Mouse (Mus musculus) intestine, embryonic 14.5 days (tissue): ENCODE data around the gene Timeless. TPM values are rescaled to one million over a fixed set of nuclear protein-coding genes. Genes with fewer than 3 reads are reported as not detected.
A peak's percentile ranks its signal among the peaks of the same experiment; 100 is the strongest.
"Not testable (repeated sequence)": the region's sequence is repeated elsewhere in the genome, so short reads cannot be mapped to it uniquely, and the experiment has no call there.

Experiments
- ATAC-seq: fragments of 200-750 bp; cut with Nextera tagmentation; replicated peaks from 2 replicates; pipeline ENCODE4 v1.8.0; 2017; ENCODE audit warnings: low read depth, moderate number of reproducible peaks, moderate TSS enrichment, moderate library complexity; ENCODE audit not compliant: low FRiP score, low TSS enrichment
- DNase-seq: peaks from one replicate; pipeline ENCODE4 v3.0.0-alpha.2; 2018; ENCODE audit warnings: low spot score
- H3K27ac ChIP-seq: fragments of 300-500 bp; sonication (generic); 2 replicates; pipeline ENCODE4 v1.5.1; 2014; ENCODE audit warnings: low read depth, mild to moderate bottlenecking, control low read depth
- H3K27me3 ChIP-seq: fragments of 300-500 bp; sonication (generic); replicated peaks from 2 replicates; pipeline ENCODE4 v1.6.1; 2014; ENCODE audit warnings: low read length, control low read depth; ENCODE audit not compliant: control insufficient read depth, insufficient read depth
- H3K36me3 ChIP-seq: fragments of 300-500 bp; sonication (generic); 2 replicates; pipeline ENCODE4 v1.6.1; 2014; ENCODE audit warnings: low read length, control low read depth; ENCODE audit not compliant: control insufficient read depth, insufficient read depth
- H3K4me1 ChIP-seq: fragments of 300-500 bp; sonication (generic); replicated peaks from 2 replicates; pipeline ENCODE4 v1.6.1; 2014; ENCODE audit warnings: low read length, control low read depth, mixed read lengths; ENCODE audit not compliant: control insufficient read depth, insufficient read depth
- H3K4me2 ChIP-seq: fragments of 300-500 bp; sonication (generic); 2 replicates; pipeline ENCODE4 v1.6.1; 2014; ENCODE audit warnings: low read length
- H3K4me3 ChIP-seq: fragments of 300-500 bp; sonication (generic); 2 replicates; pipeline ENCODE4 v1.5.1; 2014; ENCODE audit warnings: low read depth, low read length, control low read depth, mixed read lengths
- H3K9ac ChIP-seq: fragments of 300-500 bp; sonication (generic); 2 replicates; pipeline ENCODE4 v1.6.1; 2014; ENCODE audit warnings: mild to moderate bottlenecking, low read length
- H3K9me3 ChIP-seq: fragments of 300-500 bp; sonication (generic); 2 replicates; pipeline ENCODE4 v1.6.1; 2016; ENCODE audit warnings: low read length, control low read depth; ENCODE audit not compliant: control insufficient read depth
- WGBS: fragments of 180-500 bp; shearing (Covaris S2); extraction: QIAGEN DNeasy Blood & Tissue Kit; methylation state at CpG from one replicate; pipeline ENCODE4 v1.1.7; 2014; 5-methylcytosine and 5-hydroxymethylcytosine counted together
- polyA plus RNA-seq: library from polyadenylated mRNA; unstranded; fragments of >200 nt; fragmentation: Nextera tagmentation; extraction: Ambion mirVana; gene quantifications from 2 replicates; pipeline ENCODE4 v1.2.1, GENCODE M21; 2014

The Timeless gene
- polyA plus RNA-seq, 1 experiment from 2014 or later = 59.5 TPM

DNA sequence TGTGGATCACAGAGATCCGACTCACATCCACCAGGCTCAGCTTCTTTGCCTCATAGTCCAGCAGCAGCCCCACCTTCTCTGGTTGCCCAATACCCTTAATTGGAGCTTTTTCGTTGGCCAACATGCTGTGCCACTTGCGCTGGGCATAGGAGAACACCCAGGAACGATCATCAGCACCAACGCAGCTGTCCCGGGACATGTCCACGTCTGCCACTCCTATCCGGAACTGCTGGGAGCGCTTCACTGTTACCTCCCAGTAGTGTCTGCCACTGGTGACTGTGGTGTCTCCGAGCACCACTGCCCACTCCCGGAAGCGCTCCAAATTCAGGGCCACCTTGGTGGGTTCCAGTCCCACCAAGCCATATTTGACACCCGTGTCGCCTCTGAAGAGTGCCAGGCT, 20.9 kb upstream of the Timeless start:
- Histone ChIP-seq H3K4me2 (peak overlapping the region; percentile 95), H3K4me3 (peak overlapping the region; percentile 76), H3K9ac (peak overlapping the region; percentile 59), H3K36me3 (peaks cover 6% of the 10 kb centered on the region; the same call in 1 of the 2 replicates), H3K9me3 (no peaks in the 10 kb centered on the region), H3K27me3 (0 out of 2 replicates have a peak, but pooled peaks cover 11% of the 10 kb centered on the region), H3K27ac (no peak overlapping the region), H3K4me1 (peaks cover 6% of the 10 kb centered on the region)
- 24% methylated on average over 14 of the region's 14 CpGs for WGBS
- no peak for DNase-seq
- no peak; the same call in 1 of the 2 replicates for ATAC-seq

DNA sequence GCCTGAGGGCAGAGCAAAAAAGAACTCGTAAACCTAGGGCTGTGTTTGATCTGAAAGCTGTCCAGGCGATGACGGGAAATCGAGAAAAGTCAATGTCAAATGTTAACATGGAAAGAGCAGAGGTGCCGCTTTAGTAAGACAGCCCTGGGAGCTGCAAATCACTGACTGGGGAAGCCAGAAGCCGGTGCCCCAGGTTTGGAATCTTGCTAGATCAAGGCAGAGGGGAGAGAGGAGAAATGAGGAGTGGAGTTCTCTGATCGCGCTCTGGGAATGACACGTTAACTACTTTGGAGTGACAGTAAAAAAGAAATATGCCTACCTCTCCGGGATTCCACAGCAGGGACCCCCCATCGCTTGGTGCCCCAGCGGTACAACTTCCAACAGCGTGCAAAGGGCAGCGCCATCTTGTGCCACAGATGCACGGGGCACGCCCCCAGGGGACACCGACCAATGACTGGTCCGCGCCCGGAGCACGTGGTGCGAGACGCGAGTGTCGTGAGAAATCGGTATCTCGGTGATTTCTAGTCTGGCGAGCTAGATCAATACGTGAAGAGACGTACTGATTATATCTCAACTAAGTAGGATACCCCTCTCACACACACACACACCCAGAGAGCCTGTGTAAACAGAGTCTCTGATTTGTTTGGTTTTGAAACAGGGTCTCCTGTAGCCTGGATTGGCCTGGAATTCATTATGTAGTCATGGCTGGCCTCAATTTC, 20.3 kb upstream of the Timeless start, which contains the start of gene Spryd4:
Gene Spryd4, minus strand, starts transcription at position 418 of the 719 bp plus-strand sequence.
- H3K4me2 ChIP-seq = peak within 1 kb of the TSS; percentile 95
- H3K27ac ChIP-seq = peak within 1 kb of the TSS; percentile 51; the same call in 1 of the 2 replicates
- no peaks in the 10 kb centered on the region for H3K9me3 ChIP-seq
- H3K4me1 ChIP-seq = peaks cover 6% of the 10 kb centered on the region
- ATAC-seq (peak; percentile 94), DNase-seq (peak; percentile 94)
- under 1% methylated on average over 30 of the region's 30 CpGs for WGBS
- H3K9ac ChIP-seq = peak within 1 kb of the TSS; percentile 59
- peaks cover 6% of the 10 kb centered on the region; the same call in 1 of the 2 replicates for H3K36me3 ChIP-seq
- 0 out of 2 replicates have a peak, but pooled peaks cover 11% of the 10 kb centered on the region for H3K27me3 ChIP-seq
- peak within 1 kb of the TSS; percentile 76 for H3K4me3 ChIP-seq

DNA sequence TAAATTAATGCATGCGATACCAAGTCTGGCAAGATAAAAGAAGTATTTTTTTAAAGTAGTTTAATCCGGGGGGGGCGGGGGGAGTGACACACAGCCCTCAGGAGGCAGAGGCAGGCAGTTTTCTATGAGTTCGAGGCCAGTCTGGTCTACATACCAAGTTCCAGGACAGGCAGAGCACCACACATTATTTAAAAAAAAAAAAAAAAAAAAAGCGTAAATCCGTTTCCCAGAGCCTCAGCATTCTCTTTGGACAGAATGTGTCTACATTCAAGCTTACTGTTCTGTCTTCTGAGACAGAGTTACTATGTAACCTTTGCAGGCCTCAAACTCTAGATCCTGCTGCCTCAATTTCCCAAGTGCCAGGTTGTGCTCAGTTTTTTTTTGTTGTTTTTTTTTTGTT, 19.7 kb upstream of the Timeless start:
- 36% methylated on average over 6 of the region's 6 CpGs for WGBS
- Histone ChIP-seq H3K9me3 (no peaks in the 10 kb centered on the region), H3K4me3 (peak overlapping the region; percentile 76), H3K4me2 (peak overlapping the region; percentile 95), H3K27ac (peak overlapping the region; percentile 51; the same call in 1 of the 2 replicates), H3K9ac (no peak overlapping the region), H3K27me3 (0 out of 2 replicates have a peak, but pooled peaks cover 11% of the 10 kb centered on the region), H3K4me1 (peaks cover 6% of the 10 kb centered on the region), H3K36me3 (0 out of 2 replicates have a peak, but pooled peaks cover 6% of the 10 kb centered on the region)
- no peak for DNase-seq
- ATAC-seq = no peak

DNA sequence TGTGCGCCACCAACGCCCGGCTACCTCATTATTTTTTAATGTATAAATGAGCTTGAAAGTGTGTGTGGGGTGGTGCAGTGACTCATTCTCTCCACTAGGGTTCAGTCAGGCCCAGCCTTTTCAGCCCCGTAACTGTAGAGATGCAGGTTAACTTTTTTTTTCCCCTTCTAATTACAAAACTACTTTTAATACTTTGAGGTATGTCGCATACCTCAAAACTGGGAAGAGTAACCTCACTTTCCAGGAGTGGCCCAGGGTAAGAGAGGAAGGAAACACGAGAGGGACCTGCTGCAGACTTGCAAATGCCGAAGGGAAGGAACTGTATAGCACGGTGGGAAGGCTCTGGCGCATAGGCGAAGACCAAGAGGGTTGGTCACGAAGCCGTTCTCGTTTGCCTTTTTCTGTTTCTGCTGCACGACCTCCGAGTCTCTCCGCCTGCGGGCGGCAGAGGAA, 19.0 kb upstream of the Timeless start:
- peak; percentile 77 for DNase-seq
- peaks cover 6% of the 10 kb centered on the region for H3K4me1 ChIP-seq
- H3K4me3 ChIP-seq = peak overlapping the region; percentile 34
- H3K9me3 ChIP-seq = no peaks in the 10 kb centered on the region
- H3K27ac ChIP-seq = no peak overlapping the region
- ATAC-seq = peak; percentile 60; the same call in 1 of the 2 replicates
- 0 out of 2 replicates have a peak, but pooled peaks cover 6% of the 10 kb centered on the region for H3K36me3 ChIP-seq
- 0 out of 2 replicates have a peak, but pooled peaks cover 11% of the 10 kb centered on the region for H3K27me3 ChIP-seq
- H3K9ac ChIP-seq = peak overlapping the region; percentile 32
- 3% methylated on average over 18 of the region's 18 CpGs for WGBS
- peak overlapping the region; percentile 57 for H3K4me2 ChIP-seq

DNA sequence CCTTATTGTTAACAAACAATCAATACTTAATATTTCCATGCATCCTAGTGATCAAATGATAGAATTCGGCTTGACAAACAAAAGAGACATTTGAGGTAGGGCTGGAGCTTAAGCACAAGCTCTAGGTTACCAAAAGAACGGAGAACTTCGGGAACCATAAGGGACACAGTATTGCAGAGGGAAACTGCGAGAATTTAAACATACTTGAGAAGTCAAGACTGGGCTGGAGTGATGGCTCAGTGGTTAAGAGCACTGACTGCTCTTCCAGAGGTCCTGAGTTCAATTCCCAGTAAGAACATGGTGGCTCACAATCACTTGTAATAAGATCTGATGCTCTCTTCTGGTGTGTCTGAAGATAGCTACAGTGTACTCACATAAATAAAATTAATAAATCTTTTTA, 17.8 kb upstream of the Timeless start:
- not testable (repeated sequence) for ATAC-seq, H3K9ac ChIP-seq, H3K4me2 ChIP-seq, H3K4me1 ChIP-seq, H3K27ac ChIP-seq, H3K9me3 ChIP-seq, H3K36me3 ChIP-seq, DNase-seq, H3K4me3 ChIP-seq
- H3K27me3 ChIP-seq = 0 out of 2 replicates have a peak, but pooled peaks cover 11% of the 10 kb centered on the region
- WGBS = 84% methylated on average over 4 of the region's 4 CpGs

DNA sequence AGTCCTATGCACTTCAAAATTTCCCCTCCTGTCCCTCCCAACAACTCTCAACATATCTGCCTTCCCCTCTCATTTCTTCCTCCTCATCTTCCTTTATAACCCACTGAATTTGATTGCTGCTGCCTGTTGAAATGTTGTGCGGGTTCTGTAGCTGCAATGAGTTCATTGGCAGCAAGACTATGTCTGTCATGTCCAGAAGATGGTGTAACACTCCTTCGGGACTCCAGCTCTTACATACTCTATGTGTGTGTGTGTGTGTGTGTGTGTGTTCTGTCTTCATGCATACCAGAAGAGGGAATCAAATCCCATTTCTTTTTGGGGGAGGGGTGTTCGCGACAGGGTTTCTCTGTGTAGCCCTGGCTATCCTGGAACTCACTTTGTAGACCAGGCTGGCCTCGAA, 16.9 kb upstream of the Timeless start:
- peaks cover 6% of the 10 kb centered on the region for H3K4me1 ChIP-seq
- no peaks in the 10 kb centered on the region for H3K9me3 ChIP-seq
- H3K4me2 ChIP-seq = no peak overlapping the region
- no peak for DNase-seq
- no peak overlapping the region for H3K9ac ChIP-seq
- no peaks in the 10 kb centered on the region for H3K36me3 ChIP-seq
- H3K4me3 ChIP-seq = no peak overlapping the region
- no peak overlapping the region for H3K27ac ChIP-seq
- ATAC-seq = no peak
- WGBS = 84% methylated on average over 5 of the region's 5 CpGs
- 0 out of 2 replicates have a peak, but pooled peaks cover 11% of the 10 kb centered on the region for H3K27me3 ChIP-seq

DNA sequence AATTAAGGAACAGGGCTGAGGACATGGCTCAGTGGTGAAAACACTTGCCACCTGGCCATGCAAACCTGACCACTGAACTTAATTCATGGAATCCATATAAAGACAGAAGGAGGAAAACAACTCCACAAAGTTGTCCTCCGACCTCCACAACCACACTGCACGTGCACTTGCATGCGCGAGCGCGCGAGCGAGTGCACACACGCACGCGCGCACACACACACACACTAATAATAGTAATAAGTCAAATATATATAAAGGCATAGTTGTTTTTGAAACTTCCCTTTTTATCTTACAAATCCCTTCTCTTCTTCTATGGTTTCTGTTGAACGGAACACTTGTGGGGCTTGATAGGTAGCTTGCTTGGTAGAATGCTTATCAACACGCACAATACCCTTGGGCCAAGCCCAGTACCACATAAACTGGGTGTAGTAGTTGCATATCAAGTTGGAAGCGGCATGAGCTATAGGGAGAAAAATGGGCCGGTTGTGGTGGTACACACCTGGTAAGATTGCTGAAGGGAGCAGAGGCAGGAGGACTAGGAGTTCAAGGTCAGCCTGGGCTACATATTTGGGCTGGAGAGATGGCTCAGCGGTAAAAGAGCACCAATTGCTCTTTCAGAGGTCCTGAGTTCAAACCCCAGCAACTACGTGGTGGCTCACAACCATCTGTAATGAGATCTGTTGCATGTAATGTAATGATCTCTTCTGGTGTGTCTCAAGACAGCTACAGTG, 13.3 kb upstream of the Timeless start:
- Histone ChIP-seq H3K4me2 (no peak overlapping the region), H3K27ac (no peak overlapping the region), H3K9me3 (no peaks in the 10 kb centered on the region), H3K4me1 (no peaks in the 10 kb centered on the region), H3K4me3 (no peak overlapping the region), H3K9ac (no peak overlapping the region), H3K27me3 (0 out of 2 replicates have a peak, but pooled peaks cover 8% of the 10 kb centered on the region), H3K36me3 (no peaks in the 10 kb centered on the region)
- ATAC-seq (no peak), DNase-seq (no peak)
- 93% methylated on average over 18 of the region's 18 CpGs for WGBS

DNA sequence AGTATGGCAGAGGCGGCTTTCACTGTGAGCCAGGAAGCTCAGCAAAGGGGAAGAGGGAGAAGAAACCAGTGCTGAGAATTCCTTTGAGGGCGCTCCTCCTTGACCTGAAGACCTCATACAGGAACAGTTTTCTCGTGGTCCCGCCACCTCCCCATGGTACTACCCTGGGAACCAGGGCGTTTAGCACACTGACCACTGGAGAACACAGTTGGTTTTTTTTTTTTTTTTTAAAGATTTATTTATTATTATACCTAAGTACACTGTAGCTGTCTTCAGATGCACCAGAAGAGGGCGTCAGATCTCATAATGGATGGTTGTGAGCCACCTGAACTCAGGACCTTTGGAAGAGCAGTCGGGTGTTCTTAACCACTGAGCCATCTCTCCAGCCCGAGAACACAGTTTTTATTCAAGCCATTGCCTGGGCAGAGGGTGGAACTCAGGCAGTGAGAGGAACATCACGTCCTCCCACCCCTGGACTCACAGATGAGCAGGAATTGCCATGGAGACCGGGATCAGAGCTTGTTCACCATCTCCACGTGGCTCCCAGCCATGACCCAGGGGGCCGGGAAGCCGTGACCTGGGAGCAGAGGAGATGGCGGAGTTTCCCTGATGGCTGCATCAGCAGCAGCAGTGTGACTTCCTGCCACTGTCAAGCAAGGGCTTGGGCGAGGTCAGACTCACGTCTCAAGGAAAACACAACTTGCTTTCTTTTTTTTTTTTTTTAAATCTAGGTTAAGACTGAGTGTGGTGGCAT, 10.2 kb upstream of the Timeless start:
- H3K4me1 ChIP-seq = no peaks in the 10 kb centered on the region
- 61% methylated on average over 16 of the region's 16 CpGs for WGBS
- DNase-seq (no peak), ATAC-seq (no peak)
- H3K27me3 ChIP-seq = no peaks in the 10 kb centered on the region
- no peak overlapping the region for H3K4me2 ChIP-seq
- H3K27ac ChIP-seq = no peak overlapping the region
- H3K9me3 ChIP-seq = no peaks in the 10 kb centered on the region
- H3K4me3 ChIP-seq = no peak overlapping the region
- no peak overlapping the region for H3K9ac ChIP-seq
- no peaks in the 10 kb centered on the region for H3K36me3 ChIP-seq
